Mouse (Mus musculus) frontal cortex, postnatal 14 days (tissue): Measurements from ENCODE around the gene Zfp944.
"Not testable (repeated sequence)": the region's sequence is repeated elsewhere in the genome, so short reads cannot be mapped to it uniquely, and the experiment has no call there.

Experiments
- DNase-seq, 2 experiments: peaks; one replicate each; pipeline ENCODE4 v3.0.0; 2022; ENCODE audit warnings: low spot score in 2 of 2

Zfp944 gene

DNA sequence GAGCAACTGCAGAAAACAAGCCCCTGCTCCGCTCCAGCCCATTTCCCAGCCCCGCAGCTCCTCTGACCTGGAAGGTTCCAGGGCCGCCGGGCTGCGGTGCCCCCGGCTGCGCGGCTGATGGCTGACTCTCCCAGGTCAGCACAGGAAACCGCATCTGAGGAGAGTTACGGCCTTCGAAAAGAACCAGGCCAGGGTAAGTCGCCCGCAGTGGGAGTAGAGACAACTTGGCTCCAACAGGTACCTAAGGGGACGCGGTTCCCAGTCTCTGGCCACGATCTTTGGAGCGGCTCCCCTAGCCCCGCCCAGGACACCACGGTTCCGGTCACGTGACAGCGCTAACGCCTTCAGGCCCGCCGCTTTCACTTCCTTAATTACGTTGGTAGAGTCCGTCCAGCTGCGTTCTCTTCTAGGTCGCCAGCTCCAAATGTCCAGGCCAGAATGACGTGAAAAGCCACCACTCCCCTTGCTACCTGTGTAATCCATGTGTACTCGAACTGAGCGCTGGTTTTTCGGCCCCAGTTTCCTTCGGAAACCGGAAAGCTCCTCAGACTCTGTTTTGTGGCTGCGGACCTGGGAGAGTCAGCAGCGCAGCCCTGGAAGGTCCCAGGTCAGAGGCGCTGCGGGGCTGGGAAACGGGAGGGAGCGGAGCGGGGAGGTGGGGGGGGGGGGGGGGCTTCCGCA lies at the start of gene Zfp944, which contains the start of gene Zfp758:
TSS of gene Zfp944 (minus strand) at position 300 of the 681 bp plus-strand sequence.
TSS of gene Zfp758 (plus strand) at position 353 of the 681 bp plus-strand sequence.
- DNase-seq = peak; percentile 24 to 26

DNA sequence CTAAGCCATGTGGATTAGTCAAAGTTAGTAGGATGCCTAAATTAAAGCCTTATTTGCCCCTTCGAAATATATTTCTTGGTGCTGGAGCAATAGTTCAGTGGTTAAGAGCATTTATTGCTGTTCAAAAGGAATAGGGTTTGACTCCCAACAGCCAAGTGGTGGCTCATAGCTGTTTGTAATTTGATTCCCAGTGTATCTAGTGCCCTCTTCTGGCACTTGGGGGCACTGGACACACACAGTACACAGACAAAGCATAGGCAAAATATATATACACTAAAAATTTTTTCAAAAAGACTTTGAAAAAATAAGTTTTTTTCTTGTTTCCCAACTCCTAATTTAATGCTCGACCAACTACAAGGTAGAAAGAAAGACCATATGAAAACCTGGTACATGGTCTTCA lies 49.6 kb upstream of the Zfp944 start:
- no peak for DNase-seq

DNA sequence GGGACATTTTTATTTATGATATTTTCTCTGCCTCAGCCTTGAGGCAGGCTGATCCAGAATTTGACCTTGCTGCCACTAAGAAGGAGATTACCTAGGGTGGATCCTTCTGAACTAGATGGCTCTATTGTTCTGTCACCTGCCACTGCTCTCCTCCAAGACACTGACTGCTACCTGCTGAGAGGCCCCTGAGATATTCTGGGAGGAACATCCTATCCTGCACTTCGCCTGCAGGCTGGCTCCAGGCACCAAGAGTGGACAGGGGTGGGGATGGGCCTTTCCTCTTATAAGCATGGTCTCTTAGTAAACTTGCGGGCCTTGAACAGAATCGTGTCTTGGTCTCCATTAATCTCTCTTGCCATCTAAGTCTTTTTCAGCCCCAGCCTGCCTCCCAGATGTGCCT lies 2.7 kb upstream of the Zfp944 start:
- DNase-seq = no peak

DNA sequence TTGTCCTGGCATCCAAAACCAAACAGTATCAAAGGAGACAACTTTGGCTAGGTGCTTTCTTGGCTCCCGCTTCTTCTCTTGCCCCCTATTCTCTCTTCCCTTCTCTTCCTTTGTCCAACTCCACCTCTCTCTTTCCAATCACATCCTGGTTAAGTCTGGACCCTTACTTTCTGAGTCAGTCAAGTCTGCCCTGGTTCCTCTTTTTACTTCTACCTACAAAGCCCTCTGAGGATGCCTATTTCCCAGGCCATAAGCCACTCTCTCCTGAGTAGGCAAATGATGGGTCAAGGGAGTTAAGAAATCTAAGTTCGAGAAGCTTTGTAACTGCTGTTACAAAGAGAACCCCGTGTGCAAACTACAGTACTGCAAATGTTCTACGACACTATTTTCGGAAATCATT lies 628 bp downstream of the Zfp944 start:
- DNase-seq = no peak

DNA sequence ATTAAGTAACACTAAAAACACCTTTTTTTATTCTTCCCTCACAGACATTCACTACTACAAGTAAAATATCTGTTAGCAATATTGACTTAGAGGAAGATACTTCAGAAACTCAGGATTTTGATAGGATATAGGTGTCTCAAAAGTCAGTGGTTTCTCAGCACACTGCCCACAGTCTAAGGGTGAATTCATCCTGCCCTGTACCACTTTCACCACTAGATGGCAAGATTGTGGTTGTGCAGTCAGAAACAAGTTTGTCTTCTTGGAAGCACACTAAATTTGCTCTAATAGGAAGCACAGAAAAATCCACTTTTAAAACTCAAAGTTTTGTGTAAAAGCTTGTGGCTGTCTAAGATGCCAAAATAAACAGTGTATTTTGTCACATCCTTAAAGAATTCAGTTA lies 8.4 kb downstream of the Zfp944 start:
- peak in 1 of 2 experiments; percentile 25 for DNase-seq

DNA sequence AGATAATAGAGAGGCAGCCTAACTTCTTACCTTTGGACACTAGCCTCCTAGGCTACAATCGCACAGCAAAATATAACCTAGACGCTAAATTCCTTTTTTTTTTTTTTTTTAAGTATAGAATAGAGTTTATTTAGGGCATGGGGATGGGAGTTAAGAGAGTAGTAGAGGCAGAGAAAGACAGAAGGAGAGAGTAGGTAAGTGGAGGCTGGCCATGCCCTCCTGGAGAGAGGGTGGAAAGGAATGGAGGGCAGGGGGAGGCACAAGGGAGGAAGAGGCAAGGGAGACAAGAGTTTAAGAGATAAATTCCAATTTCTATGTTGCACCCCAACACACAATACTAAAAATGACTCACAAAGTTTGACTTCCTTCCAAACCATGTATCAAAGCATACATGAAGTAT lies 46.0 kb downstream of the Zfp944 start:
- DNase-seq = not testable (repeated sequence)

DNA sequence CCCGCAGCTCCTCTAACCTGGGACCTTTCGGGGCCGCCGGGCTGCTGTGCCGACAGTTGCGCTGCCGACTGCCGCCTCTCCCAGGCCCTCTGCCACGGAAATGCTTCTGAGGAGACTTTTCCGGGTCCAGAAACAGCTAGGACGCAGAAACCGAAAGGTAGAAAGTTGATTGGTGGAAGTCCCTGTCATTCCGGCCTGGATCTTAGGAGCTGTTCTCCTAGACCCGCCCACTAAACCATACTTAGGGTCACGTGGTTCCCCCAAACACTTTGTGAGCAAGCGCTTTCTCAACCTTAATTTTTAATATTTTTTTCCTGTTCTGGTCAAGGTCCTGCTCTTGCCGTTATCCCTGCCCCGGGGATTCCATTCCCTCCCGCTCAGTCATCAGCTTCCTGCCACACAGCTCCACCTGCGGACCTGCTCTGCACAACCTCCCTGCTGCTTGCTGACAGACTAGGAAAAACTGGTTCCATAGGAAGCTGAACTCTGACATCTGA lies 46.4 kb downstream of the Zfp944 start, which contains the start of gene CT030661.1:
TSS of gene CT030661.1 (minus strand) at position 108 of the 497 bp plus-strand sequence.
- peak; percentile 83 to 89 for DNase-seq

DNA sequence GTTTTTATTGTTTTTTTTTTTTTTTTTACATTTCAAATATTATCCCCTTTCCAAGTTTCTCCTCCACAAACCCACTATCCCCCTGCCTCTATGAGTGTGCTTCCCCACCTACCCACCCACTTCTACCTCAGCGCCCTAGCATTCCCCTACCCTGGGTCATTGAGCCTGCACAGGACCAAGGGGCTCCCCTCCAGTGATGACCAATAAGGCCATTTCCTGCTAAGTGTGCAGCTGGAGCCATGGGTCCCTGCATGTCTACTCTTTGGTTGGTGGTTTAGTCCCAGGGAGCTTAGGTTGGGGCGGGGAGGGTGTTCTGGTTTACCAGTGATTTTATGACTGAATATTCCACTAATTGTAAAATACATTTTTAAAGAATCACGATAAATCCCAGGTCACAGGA lies 47.0 kb downstream of the Zfp944 start:
- DNase-seq = not testable (repeated sequence)
